Mouse (Mus musculus) heart, embryonic 15.5 days (tissue): ENCODE data around the gene Pfn1. TPM values are rescaled to one million over a fixed set of nuclear protein-coding genes. Genes with fewer than 3 reads are reported as not detected.

Experiments
- ATAC-seq: fragments of 200-750 bp; cut with Nextera tagmentation; replicated peaks from 2 replicates; pipeline ENCODE4 v1.8.0; 2017; ENCODE audit warnings: low read depth, moderate TSS enrichment; ENCODE audit not compliant: insufficient number of reproducible peaks, insufficient read depth, low FRiP score
- H3K27ac ChIP-seq: fragments of 300-500 bp; sonication (generic); 2 replicates; pipeline ENCODE4 v1.5.1; 2015; ENCODE audit warnings: mild to moderate bottlenecking, inconsistent platforms
- H3K27me3 ChIP-seq: fragments of 300-500 bp; sonication (generic); 2 replicates; pipeline ENCODE4 v1.6.1; 2015; ENCODE audit warnings: inconsistent platforms
- H3K36me3 ChIP-seq: fragments of 300-500 bp; sonication (generic); 2 replicates; pipeline ENCODE4 v1.6.1; 2015; ENCODE audit warnings: mild to moderate bottlenecking, inconsistent platforms
- H3K4me1 ChIP-seq: fragments of 300-500 bp; sonication (generic); replicated peaks from 2 replicates; pipeline ENCODE4 v1.6.1; 2015; ENCODE audit warnings: inconsistent platforms
- H3K4me2 ChIP-seq: fragments of 300-500 bp; sonication (generic); 2 replicates; pipeline ENCODE4 v1.6.1; 2015; ENCODE audit warnings: inconsistent platforms, mild to moderate bottlenecking, moderate library complexity
- H3K4me3 ChIP-seq: fragments of 300-500 bp; sonication (generic); 2 replicates; pipeline ENCODE4 v1.5.1; 2015; ENCODE audit warnings: mild to moderate bottlenecking, inconsistent platforms
- H3K9ac ChIP-seq: fragments of 300-500 bp; sonication (generic); 2 replicates; pipeline ENCODE4 v1.6.1; 2015; ENCODE audit warnings: mild to moderate bottlenecking, inconsistent platforms
- H3K9me3 ChIP-seq: fragments of 300-500 bp; sonication (generic); replicated peaks from 2 replicates; pipeline ENCODE4 v1.6.1; 2016; ENCODE audit warnings: inconsistent platforms
- WGBS: fragments of 180-500 bp; shearing (Covaris S2); methylation state at CpG from one replicate; pipeline ENCODE4 v1.1.7; 2015; ENCODE audit warnings: mixed read lengths; 5-methylcytosine and 5-hydroxymethylcytosine counted together
- polyA plus RNA-seq: library from polyadenylated mRNA; unstranded; fragments of >200 nt; fragmentation: Nextera tagmentation; extraction: Ambion mirVana; gene quantifications from 2 replicates; pipeline ENCODE4 v1.2.1, GENCODE M21; 2015

Gene Pfn1
- polyA plus RNA-seq, 1 experiment from 2014 or later = 1,318 TPM

DNA sequence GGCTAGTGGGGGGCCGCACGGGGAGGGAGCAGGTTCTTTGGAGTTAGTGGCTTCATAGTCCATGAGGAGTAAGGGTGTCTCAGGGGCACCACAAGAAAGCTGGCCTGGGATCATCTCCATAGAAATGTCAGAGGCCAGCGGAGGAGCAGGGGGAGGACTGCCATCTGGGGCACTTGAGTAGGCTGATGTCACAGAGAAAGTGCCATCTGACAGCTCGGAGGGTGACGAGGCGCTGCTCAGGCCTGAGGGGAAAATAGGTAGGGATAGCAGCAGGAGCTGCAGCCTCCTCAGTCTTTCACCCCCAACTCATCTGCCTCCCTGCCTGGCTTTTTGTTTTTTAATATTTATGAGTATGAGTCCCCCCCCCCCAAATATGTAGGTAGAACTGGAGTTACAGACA, 19.6 kb upstream of the Pfn1 start:
- Histone ChIP-seq H3K4me3 (no peak overlapping the region), H3K4me2 (no peak overlapping the region), H3K27ac (no peak overlapping the region), H3K4me1 (peaks cover 20% of the 10 kb centered on the region), H3K36me3 (peaks cover 18% of the 10 kb centered on the region), H3K9ac (no peak overlapping the region), H3K9me3 (no peaks in the 10 kb centered on the region), H3K27me3 (no peaks in the 10 kb centered on the region)
- ATAC-seq = no peak
- WGBS = 81% methylated on average over 6 of the region's 6 CpGs

DNA sequence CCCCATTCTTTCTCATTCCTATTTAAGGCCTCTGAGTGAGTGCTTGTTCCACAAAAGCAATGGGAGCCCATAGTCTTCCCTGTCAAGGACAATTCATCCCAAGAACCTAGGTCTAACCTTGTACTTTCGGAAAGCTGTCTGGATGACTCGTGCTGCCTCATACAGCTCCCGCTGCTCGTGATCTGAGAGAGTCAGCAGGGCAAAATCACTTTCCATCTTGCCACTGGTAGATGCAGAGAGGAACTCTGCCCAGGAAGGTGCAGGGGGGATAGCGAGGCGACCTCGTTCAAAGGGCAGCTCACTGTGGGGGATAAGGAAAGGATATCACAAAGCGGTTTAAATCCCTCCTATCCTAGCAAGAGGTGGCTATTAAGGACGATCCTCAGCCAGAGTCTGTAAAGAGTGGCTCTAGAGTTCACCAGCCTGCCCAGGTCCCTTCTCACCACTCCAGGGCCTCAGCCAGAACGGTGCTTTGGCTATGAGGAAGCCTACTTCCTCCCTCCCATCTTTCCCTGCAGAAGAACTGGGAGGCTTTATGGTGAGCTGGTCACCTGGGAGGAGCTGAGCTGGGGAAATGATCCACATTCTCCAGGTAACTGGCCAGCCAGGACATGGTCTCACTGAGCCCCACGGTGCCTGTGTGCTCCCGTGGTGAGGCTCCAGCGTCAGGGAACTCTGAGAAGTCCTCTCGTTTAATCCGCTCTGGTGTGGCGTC, 17.0 kb upstream of the Pfn1 start:
- H3K9ac ChIP-seq = no peak overlapping the region
- H3K4me2 ChIP-seq = peak overlapping the region; percentile 88; the same call in 1 of the 2 replicates
- no peak overlapping the region for H3K27ac ChIP-seq
- WGBS = 78% methylated on average over 16 of the region's 16 CpGs
- no peaks in the 10 kb centered on the region for H3K27me3 ChIP-seq
- peak overlapping the region; percentile 61; the same call in 1 of the 2 replicates for H3K4me3 ChIP-seq
- no peaks in the 10 kb centered on the region for H3K9me3 ChIP-seq
- H3K36me3 ChIP-seq = peaks cover 17% of the 10 kb centered on the region; the same call in 1 of the 2 replicates
- no peak for ATAC-seq
- H3K4me1 ChIP-seq = peaks cover 32% of the 10 kb centered on the region

DNA sequence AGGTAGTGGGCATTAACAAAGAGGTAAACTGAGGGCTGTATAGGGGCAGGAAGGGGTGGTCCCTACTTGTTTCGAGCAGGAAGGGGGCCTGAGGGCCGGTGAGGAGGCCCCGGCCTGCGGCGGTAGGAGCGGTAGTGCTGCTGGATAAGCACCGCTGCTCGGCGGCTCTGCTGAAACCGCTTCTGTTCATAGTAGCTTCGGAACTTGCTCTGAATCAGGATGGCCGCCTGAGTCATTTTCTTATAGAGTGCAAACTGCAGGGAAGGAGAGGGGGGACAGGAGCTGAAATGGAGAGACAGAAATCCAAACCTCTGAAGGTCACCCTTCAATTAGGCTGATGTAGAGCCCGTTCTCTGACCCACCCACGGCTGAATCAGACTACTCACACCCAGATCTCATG, 16.0 kb upstream of the Pfn1 start:
- no peak for ATAC-seq
- 43% methylated on average over 14 of the region's 14 CpGs for WGBS
- H3K4me1 ChIP-seq = peaks cover 26% of the 10 kb centered on the region
- H3K36me3 ChIP-seq = peaks cover 19% of the 10 kb centered on the region
- H3K9ac ChIP-seq = peak overlapping the region; percentile 77
- peak overlapping the region; percentile 61 for H3K4me3 ChIP-seq
- H3K27me3 ChIP-seq = no peaks in the 10 kb centered on the region
- H3K9me3 ChIP-seq = no peaks in the 10 kb centered on the region
- H3K4me2 ChIP-seq = peak overlapping the region; percentile 88
- peak overlapping the region; percentile 97 for H3K27ac ChIP-seq

DNA sequence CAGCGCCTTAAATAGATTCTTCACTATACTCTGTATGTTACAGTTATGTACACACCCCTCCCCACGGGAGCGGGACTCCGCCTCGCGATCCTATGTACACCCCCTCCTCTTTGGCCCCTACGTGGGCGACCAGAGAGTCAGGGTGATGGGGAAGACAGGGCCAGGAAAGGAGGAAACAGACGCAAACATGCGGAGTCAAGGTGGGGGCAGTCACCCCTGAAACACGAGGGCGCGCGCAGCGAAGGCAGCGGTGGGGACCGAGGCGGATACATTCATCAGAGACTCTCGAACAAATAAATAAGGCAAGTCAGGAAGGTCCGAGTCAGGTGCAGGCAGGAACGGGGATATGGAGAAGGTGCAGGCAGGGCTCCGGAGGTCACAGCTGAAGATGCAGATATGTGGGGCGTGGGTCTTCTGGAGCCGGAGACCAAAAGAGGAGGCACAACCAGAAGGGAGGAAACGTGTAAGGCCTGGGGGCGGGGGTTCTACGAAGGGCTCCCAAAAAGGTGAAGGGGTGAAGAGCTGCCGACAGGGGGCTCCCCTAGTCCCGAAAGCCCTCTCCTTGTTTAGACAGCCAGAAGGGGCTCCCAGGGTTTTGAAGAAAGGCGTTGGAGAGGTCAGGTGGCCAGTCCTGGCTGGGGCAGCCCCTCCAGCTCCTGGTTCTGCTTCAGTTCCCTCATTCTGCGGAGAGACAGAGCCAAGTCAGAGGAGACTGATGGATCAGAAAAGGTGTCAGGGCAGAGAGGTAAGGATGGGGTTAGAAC, 15.3 kb upstream of the Pfn1 start:
- 1% methylated on average over 31 of the region's 31 CpGs for WGBS

DNA sequence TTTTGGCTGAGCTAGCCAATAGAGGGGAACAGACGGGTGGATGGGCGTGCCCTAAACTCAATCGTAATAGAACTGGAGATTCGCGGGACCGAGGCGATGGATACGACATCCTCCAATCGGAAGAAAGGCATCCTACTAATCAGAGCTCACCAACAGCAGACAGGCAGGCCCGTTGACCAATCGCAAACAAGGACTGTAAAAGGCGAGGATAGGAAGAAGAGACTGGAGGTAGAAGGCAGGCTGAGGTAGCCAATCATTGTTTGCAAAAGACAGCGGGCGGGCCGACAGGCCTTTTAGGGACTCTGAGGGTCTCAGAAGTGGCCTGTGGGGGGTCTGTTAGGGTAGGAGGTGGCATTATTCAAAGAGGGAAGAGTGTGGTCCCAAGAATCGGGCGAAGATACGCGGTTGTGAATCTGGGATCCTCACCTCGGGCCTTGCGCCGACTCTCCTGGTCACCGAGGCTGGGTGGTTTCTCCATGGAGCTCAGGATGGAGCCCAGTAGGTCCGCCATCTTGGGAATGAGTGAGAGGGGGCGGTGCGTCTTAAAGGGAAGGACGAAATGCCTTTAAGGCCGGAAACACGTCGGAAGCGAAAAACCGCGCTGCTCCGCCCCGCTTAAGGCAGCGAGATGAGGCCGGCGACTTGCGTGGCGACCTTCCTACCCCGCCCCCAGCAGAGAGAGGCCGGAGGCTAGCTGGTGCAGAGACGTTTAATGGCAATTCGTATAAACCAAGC, 14.5 kb upstream of the Pfn1 start, which contains the start of gene Spag7:
Gene Spag7 (minus strand): TSS at position 646 of the 735 bp plus-strand sequence.
- under 1% methylated on average over 44 of the region's 44 CpGs for WGBS
- H3K36me3 ChIP-seq = peaks cover 26% of the 10 kb centered on the region

More for the DNA sequence above, 15.3 kb upstream of the Pfn1 start:
- peaks cover 26% of the 10 kb centered on the region for H3K4me1 ChIP-seq
- peak overlapping the region; percentile 88 for H3K4me2 ChIP-seq
- peak overlapping the region; percentile 61 for H3K4me3 ChIP-seq
- peaks cover 20% of the 10 kb centered on the region for H3K36me3 ChIP-seq
- H3K9ac ChIP-seq = peak overlapping the region; percentile 77
- H3K27me3 ChIP-seq = no peaks in the 10 kb centered on the region
- H3K9me3 ChIP-seq = no peaks in the 10 kb centered on the region
- peak; percentile 7; the same call in 1 of the 2 replicates for ATAC-seq
- H3K27ac ChIP-seq = peak overlapping the region; percentile 97

GRCm38 (mm10) chr11:70668335-70668770, 13.9 kb upstream of the Pfn1 start:
- H3K36me3 ChIP-seq = peaks cover 28% of the 10 kb centered on the region
- no peaks in the 10 kb centered on the region for H3K27me3 ChIP-seq
- H3K4me2 ChIP-seq = peak overlapping the region; percentile 68
- peak overlapping the region; percentile 61 for H3K4me3 ChIP-seq
- H3K9ac ChIP-seq = peak overlapping the region; percentile 49
- no peak; the same call in 1 of the 2 replicates for ATAC-seq
- H3K27ac ChIP-seq = peak overlapping the region; percentile 97
- peaks cover 23% of the 10 kb centered on the region for H3K4me1 ChIP-seq
- under 1% methylated on average over 15 of the region's 15 CpGs for WGBS
- no peaks in the 10 kb centered on the region for H3K9me3 ChIP-seq

More for the DNA sequence above, 14.5 kb upstream of the Pfn1 start, which contains the start of gene Spag7:
- H3K4me3 ChIP-seq = peak within 1 kb of the TSS; percentile 61
- peaks cover 23% of the 10 kb centered on the region for H3K4me1 ChIP-seq
- H3K27ac ChIP-seq = peak within 1 kb of the TSS; percentile 97
- no peaks in the 10 kb centered on the region for H3K27me3 ChIP-seq
- peak within 1 kb of the TSS; percentile 88 for H3K4me2 ChIP-seq
- peak; percentile 94 for ATAC-seq
- H3K9ac ChIP-seq = peak within 1 kb of the TSS; percentile 77
- H3K9me3 ChIP-seq = no peaks in the 10 kb centered on the region

- H3K27ac ChIP-seq = peak overlapping the region; percentile 97
- H3K4me1 ChIP-seq = peaks cover 26% of the 10 kb centered on the region
- H3K4me3 ChIP-seq = peak overlapping the region; percentile 61
- peak overlapping the region; percentile 68 for H3K4me2 ChIP-seq
- ATAC-seq = no peak
- H3K9ac ChIP-seq = peak overlapping the region; percentile 49
- H3K9me3 ChIP-seq = no peaks in the 10 kb centered on the region
- H3K27me3 ChIP-seq = no peaks in the 10 kb centered on the region
- WGBS = 64% methylated on average over 14 of the region's 14 CpGs
- H3K36me3 ChIP-seq = peaks cover 36% of the 10 kb centered on the region
Observed at GRCm38 (mm10) chr11:70667271-70668150, 13.1 kb upstream of the Pfn1 start.

GRCm38 (mm10) chr11:70666687-70667086, 12.2 kb upstream of the Pfn1 start:
- WGBS = 94% methylated on average over 8 of the region's 8 CpGs
- no peak overlapping the region for H3K4me2 ChIP-seq
- no peak overlapping the region for H3K9ac ChIP-seq
- no peaks in the 10 kb centered on the region for H3K27me3 ChIP-seq
- H3K4me1 ChIP-seq = peaks cover 26% of the 10 kb centered on the region
- H3K36me3 ChIP-seq = peaks cover 44% of the 10 kb centered on the region
- no peak overlapping the region for H3K27ac ChIP-seq
- no peaks in the 10 kb centered on the region for H3K9me3 ChIP-seq
- no peak overlapping the region for H3K4me3 ChIP-seq
- ATAC-seq = no peak

DNA sequence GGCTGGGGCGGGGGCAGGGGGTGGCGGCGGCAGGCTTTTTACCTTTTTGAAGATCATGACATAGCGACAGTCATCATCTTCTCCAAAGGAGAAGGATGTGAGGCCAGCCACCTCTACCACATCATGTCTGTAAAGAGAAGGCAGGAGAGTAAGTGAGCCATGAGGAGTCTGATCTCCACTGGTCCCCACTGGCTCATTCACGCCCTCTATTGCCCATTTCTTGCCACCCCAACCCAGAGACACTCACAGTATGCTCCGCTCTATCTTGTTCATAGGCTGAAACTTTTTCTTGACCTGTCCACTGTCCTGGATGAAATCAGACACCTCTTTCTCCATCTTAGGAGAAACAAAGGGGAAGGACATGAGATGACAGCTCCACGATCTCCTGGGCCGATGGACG, 10.3 kb upstream of the Pfn1 start:
- Histone ChIP-seq H3K4me1 (peaks cover 28% of the 10 kb centered on the region), H3K27me3 (no peaks in the 10 kb centered on the region), H3K4me3 (no peak overlapping the region), H3K4me2 (no peak overlapping the region), H3K9ac (no peak overlapping the region), H3K27ac (no peak overlapping the region), H3K9me3 (no peaks in the 10 kb centered on the region), H3K36me3 (peaks cover 56% of the 10 kb centered on the region)
- ATAC-seq = no peak
- WGBS = 93% methylated on average over 9 of the region's 9 CpGs

DNA sequence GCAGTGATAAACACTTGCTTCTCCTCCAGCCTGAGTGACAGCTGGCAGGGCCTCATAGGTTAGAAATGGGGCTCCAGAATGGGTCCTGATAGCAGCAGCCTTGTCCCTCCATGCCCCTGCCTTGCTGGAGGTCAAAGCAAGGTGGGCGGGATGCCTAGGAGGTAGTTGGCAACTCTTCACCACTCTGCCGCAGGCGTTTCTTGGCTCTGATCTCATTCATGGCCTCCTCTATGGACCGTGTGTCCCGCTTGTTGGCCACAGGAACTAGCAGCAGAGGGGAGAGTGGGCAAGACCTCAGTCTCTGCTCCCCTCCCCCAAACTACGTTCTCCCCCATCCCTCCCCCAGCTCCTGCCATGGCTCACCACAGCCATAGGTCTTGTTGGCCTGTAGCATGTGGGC, 9.5 kb upstream of the Pfn1 start:
- Histone ChIP-seq H3K36me3 (peaks cover 56% of the 10 kb centered on the region), H3K27me3 (no peaks in the 10 kb centered on the region), H3K9me3 (no peaks in the 10 kb centered on the region), H3K4me1 (peaks cover 31% of the 10 kb centered on the region), H3K9ac (no peak overlapping the region), H3K27ac (no peak overlapping the region; the same call in 1 of the 2 replicates), H3K4me3 (no peak overlapping the region), H3K4me2 (no peak overlapping the region)
- 65% methylated on average over 6 of the region's 6 CpGs for WGBS
- ATAC-seq = no peak
